Mouse (Mus musculus): Measurements from ENCODE around the gene Sh3pxd2a. TPM values are rescaled to one million over a fixed set of nuclear protein-coding genes. Genes with fewer than 3 reads are reported as not detected.

Sh3pxd2a gene
- total and polyA plus RNA-seq, 3 experiments = 3.9 to 11.3 TPM; not detected in 1

DNA sequence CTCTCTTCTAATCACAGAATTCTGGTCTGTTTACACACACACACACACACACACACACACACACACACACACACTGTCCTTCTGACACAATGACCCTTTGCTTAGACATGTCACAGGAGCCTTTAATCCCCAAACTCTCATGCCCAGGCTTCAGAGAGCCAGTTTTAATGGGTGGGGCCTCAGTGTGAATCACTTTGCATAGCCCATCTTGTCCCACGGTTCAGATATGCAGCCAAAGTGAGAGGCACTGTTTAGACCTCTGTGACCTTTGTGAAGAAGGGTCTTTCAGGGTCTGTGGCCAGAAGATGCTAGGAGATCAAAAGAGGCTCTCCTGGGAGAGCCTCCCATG lies 148.3 kb downstream of the Sh3pxd2a start:
- no peaks in the 10 kb centered on the region; a peak in 1 of 4 replicates for H3K36me3 ChIP-seq (ENCODE audit: control insufficient read depth in 1 of 2, insufficient read depth in 2 of 2, low read length in 2 of 2)
- H3K27me3 ChIP-seq (ENCODE audit: control insufficient read depth in 1 of 2, insufficient read depth in 2 of 2, low read length in 2 of 2) = no peaks in the 10 kb centered on the region; a peak in 1 of 4 replicates
- H3K79me2 ChIP-seq (ENCODE audit: control insufficient read depth, insufficient read depth, low read length, poor library complexity) = no peaks in the 10 kb centered on the region; the same call in 1 of the 2 replicates
- no peaks in the 10 kb centered on the region for H3K9me3 ChIP-seq (replicated peaks; ENCODE audit: insufficient read depth, low read length)
- TF ChIP-seq ZNF384 (IDR thresholded peaks at IDR 0.05; ENCODE audit: low read depth, low read length) (no peak), RCOR1 (IDR thresholded peaks at IDR 0.05; ENCODE audit: low read depth, low read length) (no peak), GABPA (IDR thresholded peaks at IDR 0.05; ENCODE audit: low read depth, low read length) (no peak), USF2 (IDR thresholded peaks at IDR 0.05; ENCODE audit: borderline replicate concordance in 1 of 2, insufficient read depth in 1 of 2, low read depth in 1 of 2, low read length in 2 of 2) (no peak), E2F4 (IDR thresholded peaks at IDR 0.05; ENCODE audit: borderline replicate concordance, low read depth, low read length) (no peak), MXI1 (IDR thresholded peaks at IDR 0.05; ENCODE audit: low read depth, low read length) (no peak), BHLHE40 (IDR thresholded peaks at IDR 0.05; ENCODE audit: borderline replicate concordance, low read depth, low read length) (no peak), ZKSCAN1 (IDR thresholded peaks at IDR 0.05; ENCODE audit: low read depth, low read length) (no peak), MAFK (IDR thresholded peaks at IDR 0.05; ENCODE audit: borderline replicate concordance, low read depth, low read length) (no peak), ZMIZ1 (IDR thresholded peaks at IDR 0.05; ENCODE audit: low read depth, low read length) (no peak), MAX (IDR thresholded peaks at IDR 0.05; ENCODE audit: low read length) (no peak), POLR2AphosphoS2 (IDR thresholded peaks at IDR 0.05; ENCODE audit: low read length) (no peak), NELFE (IDR thresholded peaks at IDR 0.05; ENCODE audit: low read depth, low read length) (no peak), TAL1 (IDR thresholded peaks at IDR 0.05; ENCODE audit: low read length) (no peak), ELF1 (IDR thresholded peaks at IDR 0.05; ENCODE audit: low read depth, low read length) (no peak), POLR2AphosphoS5 (IDR thresholded peaks at IDR 0.05; ENCODE audit: borderline replicate concordance, low read depth, low read length) (no peak), HCFC1 (IDR thresholded peaks at IDR 0.05; ENCODE audit: low read depth, low read length) (no peak), NRF1 (IDR thresholded peaks at IDR 0.05; ENCODE audit: insufficient read depth, low read depth, low read length, poor library complexity, severe bottlenecking) (no peak), USF1 (IDR thresholded peaks at IDR 0.05; ENCODE audit: low read depth, low read length) (no peak)
- H3K27ac ChIP-seq (ENCODE audit: control insufficient read depth, low read depth, low read length) = no peak overlapping the region
- peaks cover 0 to 10% of the 10 kb centered on the region in 2 experiments; a peak in 2 of 4 replicates for H3K4me1 ChIP-seq (ENCODE audit: control insufficient read depth in 1 of 2, insufficient read depth in 2 of 2, low read length in 2 of 2)
- no peak overlapping the region for H3K4me3 ChIP-seq (ENCODE audit: control insufficient read depth in 1 of 2, insufficient read depth in 1 of 2, low read depth in 2 of 2, low read length in 2 of 2)
- no peak for DNase-seq (ENCODE audit: low read depth, low spot score)
- H3K9ac ChIP-seq (ENCODE audit: control insufficient read depth, low read depth, low read length, poor library complexity, severe bottlenecking) = no peak overlapping the region
